Mouse (Mus musculus): Measurements from ENCODE around the gene Zbtb9.
A peak's percentile ranks its signal among the peaks of the same experiment; 100 is the strongest.

- no peak for TF ChIP-seq CTCF (IDR thresholded peaks at IDR 0.05; ENCODE audit: low read depth)
- peak; percentile 85 for TF ChIP-seq EP300 (IDR thresholded peaks at IDR 0.05; ENCODE audit: low read depth)
Observed at GRCm38 (mm10) chr17:26956895-26957294, 16.1 kb upstream of the Zbtb9 start.

All from liver, embryonic 14.5 days (tissue).